Mouse (Mus musculus) mouse trophoblast stem cell (cell line): ENCODE measurements at regions not wholly inside any gene's neighbourhood (a gene's known extent, or its start where the extent isn't known, plus 50 kb on each side); places are given as distances from the start of the nearest gene placed in this dataset.

Experiments
- in situ Hi-C, 2 experiments: fragments of 300-500 bp; cut with MseI, MboI; formaldehyde crosslinking; loops; 2 replicates in 1 of 2; 3 replicates in 1 of 2; pipeline ENCODE4 v1.15.1; 2025

- in situ Hi-C loops: no loop called here
Measured at GRCm38 (mm10) chr13:91274131-91274530, 50.4 kb upstream of the Atg10 start.

DNA sequence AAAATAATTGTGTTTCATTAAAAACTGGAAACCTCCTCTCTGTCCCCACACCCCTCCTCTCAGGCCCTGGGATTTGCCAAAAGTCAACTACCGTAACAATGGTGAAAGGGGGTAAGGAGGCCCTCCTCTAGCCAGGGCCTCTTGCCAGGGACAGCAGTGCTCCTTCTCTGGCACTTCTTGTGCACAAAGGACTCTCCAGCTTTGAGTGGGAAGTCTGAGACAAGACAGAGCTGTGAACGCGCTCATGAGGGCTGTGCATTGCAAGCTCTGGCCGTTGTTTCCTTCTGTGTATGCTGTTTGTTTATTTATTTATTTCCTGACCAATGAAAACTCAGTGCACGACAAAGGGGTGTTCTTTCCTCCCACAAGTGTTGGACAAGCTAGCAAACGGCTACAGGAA lies 50.8 kb upstream of the Atg10 start:
- in situ Hi-C loops: no loop called here

- in situ Hi-C loops: no loop called here
Measured at GRCm38 (mm10) chr13:91279487-91279886, 55.7 kb upstream of the Atg10 start.

GRCm38 (mm10) chr13:91295552-91296170 lies 71.9 kb upstream of the Atg10 start:
- in situ Hi-C loops: no loop called here

GRCm38 (mm10) chr13:91296521-91297160 lies 72.9 kb upstream of the Atg10 start:
- in situ Hi-C loops: no loop called here

DNA sequence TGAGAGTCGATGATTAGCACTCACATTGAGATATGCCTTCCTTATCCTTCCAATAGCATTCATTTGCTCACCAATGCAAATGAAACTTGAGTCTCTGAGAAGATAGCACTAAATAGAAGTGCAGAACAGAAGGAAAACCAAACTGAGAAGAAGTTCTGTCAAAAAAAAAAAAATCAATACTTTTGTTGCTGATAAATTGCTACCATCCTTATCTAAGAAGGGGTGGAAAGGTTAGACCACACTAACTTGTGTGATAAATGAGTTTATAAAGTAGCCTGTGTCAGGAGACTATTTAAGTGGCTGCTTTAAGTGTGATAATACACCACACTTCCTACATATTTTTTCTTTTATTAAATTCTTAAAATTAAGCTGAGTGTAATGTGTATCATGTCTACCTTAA lies 78.1 kb upstream of the Atg10 start:
- in situ Hi-C loops: no loop called here

DNA sequence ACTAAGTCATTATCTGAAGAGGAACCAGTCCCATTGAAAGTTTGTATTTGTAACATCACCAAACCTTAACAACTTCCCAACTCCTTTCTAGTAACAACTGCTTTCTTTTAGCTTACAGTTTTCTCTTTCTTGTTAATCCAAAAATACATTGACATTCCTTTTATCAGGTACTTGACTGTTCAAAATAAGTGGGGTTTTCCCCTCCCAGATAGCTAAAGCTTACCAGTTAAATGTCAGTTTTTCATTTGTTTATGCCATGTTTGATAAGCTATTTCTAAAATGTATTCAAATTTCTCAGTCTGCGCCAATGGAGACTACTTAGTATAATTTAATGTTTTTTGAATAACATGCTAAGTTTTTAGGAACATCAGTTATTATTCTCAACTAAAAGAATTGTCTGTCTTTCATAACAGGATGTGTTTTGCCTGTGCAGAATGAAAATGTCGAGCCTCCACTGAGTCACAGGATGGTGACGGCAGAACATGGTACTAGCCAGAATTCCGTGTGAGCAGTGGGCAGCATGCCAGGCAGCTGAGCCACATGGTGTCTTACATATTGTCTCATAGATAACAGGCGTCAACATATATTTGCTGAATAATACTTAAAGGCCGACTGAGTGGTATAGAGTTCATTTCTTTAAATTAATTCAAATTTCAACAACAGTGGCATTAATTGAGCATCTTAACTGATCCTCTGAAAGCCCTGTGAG lies 82.1 kb upstream of the Atg10 start:
- in situ Hi-C loops: no loop called here

DNA sequence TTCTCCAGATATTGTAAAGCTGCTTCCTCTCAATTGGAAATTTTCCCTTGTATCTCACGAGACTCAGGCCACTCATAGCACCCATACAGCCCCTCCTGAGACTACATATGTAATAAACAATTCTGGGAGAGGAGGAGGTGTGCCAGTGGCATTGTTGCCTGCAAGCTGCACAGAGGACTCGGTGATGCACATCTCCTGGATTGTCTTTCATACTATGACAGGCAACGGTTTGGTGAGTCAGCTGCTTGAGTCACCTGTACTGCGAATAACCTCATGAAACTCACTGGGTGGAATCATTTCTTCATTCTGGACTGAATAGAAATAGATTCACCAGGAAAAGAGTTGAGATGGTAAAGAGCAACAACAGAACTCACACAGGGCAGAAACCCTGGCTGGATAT lies 82.8 kb upstream of the Atg10 start:
- in situ Hi-C loops: no loop called here

GRCm38 (mm10) chr13:91312905-91313571 lies 89.3 kb upstream of the Atg10 start:
- in situ Hi-C loops: no loop called here

- in situ Hi-C loops: no loop called here
Measured at GRCm38 (mm10) chr13:91322331-91322730, 98.6 kb upstream of the Atg10 start.

DNA sequence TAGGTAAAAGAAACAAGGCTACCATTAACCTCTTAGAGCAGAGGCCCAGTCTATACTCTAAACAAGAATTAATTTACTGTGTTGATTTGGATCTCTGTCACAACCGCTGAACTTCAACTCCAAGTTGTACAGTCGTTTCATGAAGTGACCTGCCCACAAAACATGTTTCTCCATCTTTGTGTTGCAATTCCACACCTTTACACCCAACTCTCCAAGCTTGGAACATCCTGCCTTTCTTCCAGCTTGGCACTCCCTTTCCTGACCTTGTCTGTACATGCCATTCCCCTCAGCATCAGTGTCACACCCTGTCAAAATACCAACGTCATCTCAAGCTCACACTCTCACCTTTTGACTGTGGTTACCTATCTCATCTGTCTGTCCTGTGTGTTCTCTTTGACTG lies 103.1 kb upstream of the Atg10 start:
- in situ Hi-C loops: no loop called here

GRCm38 (mm10) chr13:91334283-91334682 lies 110.5 kb upstream of the Atg10 start:
- in situ Hi-C loops: no loop called here

- in situ Hi-C loops: no loop called here
Measured at GRCm38 (mm10) chr13:91344139-91344538, 115.9 kb upstream of the Ssbp2 start.

DNA sequence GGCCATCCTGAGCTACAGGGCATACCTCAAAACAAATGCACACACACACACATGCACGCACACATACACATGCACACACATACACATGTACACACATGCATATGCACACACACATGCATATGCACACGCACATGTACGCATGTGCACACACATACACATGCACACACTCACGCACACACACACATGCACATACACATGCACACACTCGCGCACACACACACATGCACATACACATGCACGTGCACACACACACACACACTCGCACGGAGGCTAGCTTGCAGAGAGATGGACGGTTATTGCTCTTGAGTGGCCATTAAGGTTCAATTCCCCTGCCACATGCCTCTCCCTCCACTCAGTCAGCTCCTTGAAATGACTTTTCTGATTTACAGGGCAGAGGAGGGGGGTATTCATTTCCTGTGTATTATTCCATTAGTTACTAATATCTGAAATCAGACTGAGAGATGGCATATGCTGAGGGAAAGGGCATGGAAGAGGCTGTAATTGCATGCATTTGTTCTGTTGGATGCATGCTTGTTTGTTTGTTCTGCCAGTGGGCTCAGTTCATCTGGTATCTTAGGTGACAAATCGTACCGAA lies 111.5 kb upstream of the Ssbp2 start:
- in situ Hi-C loops: no loop called here

DNA sequence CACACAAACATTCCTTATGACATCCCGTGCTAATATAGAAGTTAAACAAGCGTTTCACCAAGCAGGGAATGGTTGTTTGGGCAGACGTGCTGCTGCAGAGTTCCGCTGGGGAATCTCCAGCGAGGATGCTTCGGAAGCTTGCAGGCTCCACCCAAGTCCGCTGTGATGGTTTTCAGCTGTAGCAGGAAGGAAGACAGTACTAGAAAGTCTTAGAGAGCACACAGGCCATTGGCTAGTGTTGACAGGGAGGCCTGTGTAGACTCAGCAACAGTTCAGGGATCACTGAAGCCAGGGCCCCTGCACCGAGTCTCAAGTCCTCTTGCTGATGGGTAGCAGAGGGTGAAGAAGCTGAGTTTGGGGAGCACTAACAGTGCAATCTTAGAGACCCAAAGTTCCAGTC lies 107.8 kb upstream of the Ssbp2 start:
- in situ Hi-C loops: no loop called here

GRCm38 (mm10) chr13:91356516-91356915 lies 103.6 kb upstream of the Ssbp2 start:
- in situ Hi-C loops: no loop called here

DNA sequence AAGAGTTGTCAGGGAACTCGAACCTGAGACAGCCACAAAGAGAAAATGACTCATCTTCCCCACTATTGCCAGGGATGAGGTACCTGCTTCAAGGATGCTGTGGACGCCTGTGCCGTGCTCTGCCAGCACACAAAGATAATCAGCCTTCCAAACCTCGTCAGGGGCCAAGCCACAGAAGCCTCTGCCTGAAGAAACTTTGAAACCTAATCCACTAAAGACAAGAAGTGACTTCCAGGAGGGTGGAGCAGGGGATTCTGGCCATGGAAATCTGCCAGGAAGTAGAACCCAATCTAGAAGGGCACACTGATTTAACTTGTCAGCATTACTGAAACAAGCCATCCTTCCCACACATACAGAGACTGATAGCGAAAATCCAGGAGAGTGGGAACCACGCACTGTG lies 100.0 kb upstream of the Ssbp2 start:
- in situ Hi-C loops: no loop called here

DNA sequence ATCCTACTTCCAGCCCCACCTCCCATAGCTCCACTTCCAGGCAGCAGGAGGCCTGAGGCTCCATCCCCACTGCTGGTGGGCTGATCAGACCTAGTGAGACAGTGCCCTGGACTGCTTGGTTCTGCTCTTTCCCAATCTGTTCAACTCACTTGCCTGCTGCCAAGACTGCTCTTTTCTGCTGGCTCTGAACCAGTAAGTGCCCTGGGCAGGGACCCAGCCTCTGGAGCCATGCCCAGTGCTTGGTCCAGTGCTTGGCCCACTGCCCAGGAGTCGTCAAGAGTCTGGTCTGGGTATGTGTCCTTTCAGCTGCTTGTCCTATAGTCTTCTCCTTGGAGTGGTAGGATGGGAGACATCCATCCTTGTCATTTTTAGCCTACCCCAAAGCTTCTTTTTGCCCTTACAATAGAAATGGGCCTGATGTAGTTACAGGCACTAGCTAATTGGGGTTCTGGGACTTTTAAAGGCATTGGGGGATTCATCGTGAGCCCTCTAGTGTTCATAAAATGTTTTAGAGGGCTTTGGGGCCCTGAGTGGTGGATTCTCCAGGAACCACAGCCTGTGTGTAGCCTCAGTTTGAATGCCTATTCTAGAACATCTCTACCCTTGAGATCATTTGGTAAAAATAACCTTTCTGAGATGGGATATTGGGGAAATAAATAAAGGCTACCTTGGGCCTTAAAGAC lies 94.7 kb upstream of the Ssbp2 start:
- in situ Hi-C loops: no loop called here

- in situ Hi-C loops: no loop called here
Measured at GRCm38 (mm10) chr13:91366540-91366939, 93.5 kb upstream of the Ssbp2 start.

GRCm38 (mm10) chr13:91367896-91368556 lies 92.1 kb upstream of the Ssbp2 start:
- in situ Hi-C loops: no loop called here

- in situ Hi-C loops: no loop called here
Measured at GRCm38 (mm10) chr13:91368664-91369063, 91.4 kb upstream of the Ssbp2 start.
